ENCODE assay signal across 8 mouse cellular contexts in genomic region chr14:116928395-116928794, GRCm38 (mm10). TPM values are rescaled to one million over a fixed set of nuclear protein-coding genes. Genes with fewer than 3 reads are reported as not detected.
DNase-seq lines count a peak whose midpoint lies in the region; ATAC-seq and TF ChIP-seq lines count a peak whose summit lies in the region.

No protein-coding gene starts in this region.

- no peak for ATAC-seq in kidney, embryonic 14.5 days (ENCODE audit: low FRiP score, low TSS enrichment)
- ATAC-seq in embryonic facial prominence, embryonic 12.5 days (ENCODE audit: insufficient number of reproducible peaks, insufficient read depth, low FRiP score, low TSS enrichment) = no peak
- no peak for ATAC-seq in intestine, embryonic 14.5 days (replicated peaks; ENCODE audit: low FRiP score, low TSS enrichment, low read depth)
- no peak for ATAC-seq in neural tube, embryonic 12.5 days (ENCODE audit: low FRiP score, low read depth)

- WGBS in kidney, embryonic 14.5 days = 26% methylated on average over 2 of the region's 2 CpGs
- WGBS in kidney, adult 2 months = 43% methylated on average over 2 of the region's 2 CpGs
- 54% methylated on average over 2 of the region's 2 CpGs for WGBS in embryonic facial prominence, embryonic 12.5 days
- 33% methylated on average over 2 of the region's 2 CpGs for WGBS in intestine, embryonic 14.5 days
- 47% methylated on average over 2 of the region's 2 CpGs for WGBS in neural tube, embryonic 12.5 days

- TF ChIP-seq POLR2A in kidney, adult 2 months (IDR thresholded peaks at IDR 0.05; ENCODE audit: low read depth, low read length) = no peak

- H3K4me3 ChIP-seq in kidney, embryonic 14.5 days (ENCODE audit: low read length) = peak overlapping the region; percentile 93
- no peak overlapping the region for H3K4me3 ChIP-seq in kidney, adult 2 months (ENCODE audit: insufficient read depth, low read depth, low read length)
- H3K4me3 ChIP-seq in embryonic facial prominence, embryonic 12.5 days = peak overlapping the region; percentile 85
- H3K4me3 ChIP-seq in intestine, embryonic 14.5 days (ENCODE audit: low read depth, low read length) = peak overlapping the region; percentile 75
- H3K4me3 ChIP-seq in neural tube, embryonic 12.5 days = peak overlapping the region; percentile 87

- H3K4me1 ChIP-seq in kidney, embryonic 14.5 days (ENCODE audit: control insufficient read depth, insufficient read depth, low read length) = peaks cover 18% of the 10 kb centered on the region
- H3K4me1 ChIP-seq in kidney, adult 2 months (ENCODE audit: control insufficient read depth, insufficient read depth, low read length) = no peaks in the 10 kb centered on the region
- H3K4me1 ChIP-seq in embryonic facial prominence, embryonic 12.5 days = peaks cover 8% of the 10 kb centered on the region; the same call in 1 of the 2 replicates
- peaks cover 7% of the 10 kb centered on the region; the same call in 1 of the 2 replicates for H3K4me1 ChIP-seq in intestine, embryonic 14.5 days (replicated peaks; ENCODE audit: control insufficient read depth, insufficient read depth, low read length)
- H3K4me1 ChIP-seq in neural tube, embryonic 12.5 days = peaks cover 16% of the 10 kb centered on the region

- H3K27me3 ChIP-seq in kidney, embryonic 14.5 days (ENCODE audit: control insufficient read depth, insufficient read depth, low read length) = no peaks in the 10 kb centered on the region
- no peaks in the 10 kb centered on the region for H3K27me3 ChIP-seq in kidney, adult 2 months (replicated peaks; ENCODE audit: control insufficient read depth, insufficient read depth, low read length)
- H3K27me3 ChIP-seq in embryonic facial prominence, embryonic 12.5 days = no peaks in the 10 kb centered on the region
- no peaks in the 10 kb centered on the region for H3K27me3 ChIP-seq in intestine, embryonic 14.5 days (replicated peaks; ENCODE audit: control insufficient read depth, insufficient read depth, low read length)
- no peaks in the 10 kb centered on the region for H3K27me3 ChIP-seq in neural tube, embryonic 12.5 days (replicated peaks)

- H3K36me3 ChIP-seq in kidney, embryonic 14.5 days (ENCODE audit: control insufficient read depth, insufficient read depth, low read length) = no peaks in the 10 kb centered on the region
- H3K36me3 ChIP-seq in kidney, adult 2 months (ENCODE audit: control insufficient read depth, insufficient read depth, low read length) = no peaks in the 10 kb centered on the region
- H3K36me3 ChIP-seq in embryonic facial prominence, embryonic 12.5 days = no peaks in the 10 kb centered on the region
- no peaks in the 10 kb centered on the region for H3K36me3 ChIP-seq in intestine, embryonic 14.5 days (ENCODE audit: control insufficient read depth, insufficient read depth, low read length)
- no peaks in the 10 kb centered on the region for H3K36me3 ChIP-seq in neural tube, embryonic 12.5 days

- peak overlapping the region; percentile 96; the same call in 1 of the 2 replicates for H3K9ac ChIP-seq in kidney, embryonic 14.5 days (ENCODE audit: low read depth, low read length)
- peak overlapping the region; percentile 92; the same call in 1 of the 2 replicates for H3K9ac ChIP-seq in embryonic facial prominence, embryonic 12.5 days
- peak overlapping the region; percentile 78; the same call in 1 of the 2 replicates for H3K9ac ChIP-seq in intestine, embryonic 14.5 days (ENCODE audit: low read length)
- no peak overlapping the region; the same call in 1 of the 2 replicates for H3K9ac ChIP-seq in neural tube, embryonic 12.5 days

- H3K27ac ChIP-seq in kidney, embryonic 14.5 days (ENCODE audit: low read depth, low read length) = peak overlapping the region; percentile 98; the same call in 1 of the 2 replicates
- H3K27ac ChIP-seq in kidney, adult 2 months (ENCODE audit: insufficient read depth, low read depth, low read length) = no peak overlapping the region
- H3K27ac ChIP-seq in embryonic facial prominence, embryonic 12.5 days = peak overlapping the region; percentile 48; the same call in 1 of the 2 replicates
- peak overlapping the region; percentile 90; the same call in 1 of the 2 replicates for H3K27ac ChIP-seq in intestine, embryonic 14.5 days (ENCODE audit: low read depth)
- no peak overlapping the region for H3K27ac ChIP-seq in neural tube, embryonic 12.5 days

- no peak for DNase-seq in kidney, adult 2 months
- DNase-seq in intestine, embryonic 14.5 days (ENCODE audit: low spot score) = no peak
- DNase-seq in testis, postnatal 10 days (ENCODE audit: low spot score) = no peak
- DNase-seq in spleen, adult 12 weeks (ENCODE audit: low spot score) = no peak
- DNase-seq in lung, postnatal 4 days = no peak

- H3K9me3 ChIP-seq in kidney, embryonic 14.5 days (ENCODE audit: control insufficient read depth, low read length) = no peaks in the 10 kb centered on the region
- no peaks in the 10 kb centered on the region for H3K9me3 ChIP-seq in embryonic facial prominence, embryonic 12.5 days
- H3K9me3 ChIP-seq in intestine, embryonic 14.5 days (ENCODE audit: control insufficient read depth, low read length) = no peaks in the 10 kb centered on the region
- H3K9me3 ChIP-seq in neural tube, embryonic 12.5 days = no peaks in the 10 kb centered on the region

- H3K4me2 ChIP-seq in kidney, embryonic 14.5 days (replicated peaks; ENCODE audit: low read depth, low read length) = peak overlapping the region; percentile 65
- peak overlapping the region; percentile 62 for H3K4me2 ChIP-seq in embryonic facial prominence, embryonic 12.5 days (replicated peaks)
- H3K4me2 ChIP-seq in intestine, embryonic 14.5 days (ENCODE audit: low read length) = peak overlapping the region; percentile 77
- H3K4me2 ChIP-seq in neural tube, embryonic 12.5 days (replicated peaks) = peak overlapping the region; percentile 90

- no peak for TF ChIP-seq CTCF in kidney, adult 2 months (conservative IDR thresholded peaks at IDR 0.05; ENCODE audit: insufficient read depth, insufficient read length, low read depth, low read length)

RNA-seq across cellular contexts. Expression of gene Gpc6, which starts 3.3 kb away (rescaled TPM):
- 52.0 and 71.8 TPM in 2 replicates for polyA plus RNA-seq in kidney, embryonic 14.5 days (2014; fragmentation: Nextera tagmentation; extraction: Ambion mirVana)
- polyA plus RNA-seq in kidney, adult 2 months (2012; rRNA removed) = 3.4 and 3.8 TPM in 2 replicates
- 74.0 and 76.9 TPM in 2 replicates for polyA plus RNA-seq in embryonic facial prominence, embryonic 12.5 days (2016; fragmentation: Nextera tagmentation; extraction: Ambion mirVana)
- 57.9 and 66.1 TPM in 2 replicates for polyA plus RNA-seq in intestine, embryonic 14.5 days (2014; fragmentation: Nextera tagmentation; extraction: Ambion mirVana)
- 30.5 and 34.6 TPM in 2 replicates for polyA plus RNA-seq in neural tube, embryonic 12.5 days (2016; fragmentation: Nextera tagmentation; extraction: Ambion mirVana)

Comparison
In these comparisons a context has a peak if more than half of its experiments do, and no peak if none do; other contexts are left out.
1. H3K27ac ChIP-seq: peak in kidney, embryonic 14.5 days (single experiment), embryonic facial prominence, embryonic 12.5 days (single experiment) and intestine, embryonic 14.5 days (single experiment); none in kidney, adult 2 months (single experiment) and neural tube, embryonic 12.5 days (single experiment).
2. Peak in every context shown above with its lines, with median percentiles within 50 percentile points of each other: H3K4me2 ChIP-seq.